Mouse (Mus musculus): ENCODE measurements around the gene Zfp970.
"Not testable (repeated sequence)": the region's sequence is repeated elsewhere in the genome, so short reads cannot be mapped to it uniquely, and the experiment has no call there.

The Zfp970 gene

GRCm38 (mm10) chr2:177464676-177465075 lies at the start of gene Zfp970:
Gene Zfp970, plus strand, starts transcription at chr2:177464733.
- peak in 1 of 2 experiments; percentile 46 for DNase-seq

- DNase-seq: not testable (repeated sequence)
These were observed 3.7 kb downstream of the Zfp970 start for GRCm38 (mm10) chr2:177468222-177468621.

- DNase-seq: not testable (repeated sequence)
These were observed 7.7 kb downstream of the Zfp970 start for GRCm38 (mm10) chr2:177472261-177472660.

- peak in 1 of 2 experiments; percentile 29 for DNase-seq
These were observed 17.4 kb downstream of the Zfp970 start for GRCm38 (mm10) chr2:177481971-177482370.

- DNase-seq: not testable (repeated sequence)
These were observed 18.9 kb downstream of the Zfp970 start for GRCm38 (mm10) chr2:177483238-177483948.

- DNase-seq: peak; percentile 36 to 61
These were observed 33.5 kb downstream of the Zfp970 start, which contains the start of gene Gm14403 for GRCm38 (mm10) chr2:177498067-177498466. Gene Gm14403, plus strand, starts transcription at chr2:177498215.

- DNase-seq: not testable (repeated sequence)
These were observed 34.6 kb downstream of the Zfp970 start for GRCm38 (mm10) chr2:177499182-177499581.

- not testable (repeated sequence) for DNase-seq
These were observed 40.7 kb downstream of the Zfp970 start for GRCm38 (mm10) chr2:177505211-177505719.

- not testable (repeated sequence) for DNase-seq
These were observed 46.8 kb downstream of the Zfp970 start for GRCm38 (mm10) chr2:177511381-177511780.

- not testable (repeated sequence) for DNase-seq
These were observed 47.4 kb downstream of the Zfp970 start for GRCm38 (mm10) chr2:177511972-177512371.

GRCm38 (mm10) chr2:177513991-177514479 lies 49.5 kb downstream of the Zfp970 start:
- not testable (repeated sequence) for DNase-seq

- DNase-seq: not testable (repeated sequence)
These were observed 53.2 kb downstream of the Zfp970 start for GRCm38 (mm10) chr2:177517746-177518145.

- DNase-seq: not testable (repeated sequence)
These were observed 53.8 kb downstream of the Zfp970 start for GRCm38 (mm10) chr2:177518354-177518753.

- not testable (repeated sequence) for DNase-seq
These were observed 54.4 kb downstream of the Zfp970 start for GRCm38 (mm10) chr2:177518960-177519359.

- DNase-seq: no peak
These were observed 55.5 kb downstream of the Zfp970 start for GRCm38 (mm10) chr2:177520035-177520434.

- no peak for DNase-seq
These were observed 58.5 kb downstream of the Zfp970 start for GRCm38 (mm10) chr2:177523061-177523460.

- not testable (repeated sequence) for DNase-seq
These were observed 59.1 kb downstream of the Zfp970 start for GRCm38 (mm10) chr2:177523674-177524073.

GRCm38 (mm10) chr2:177524171-177524570 lies 59.6 kb downstream of the Zfp970 start:
- peak in 1 of 2 experiments; percentile 46 for DNase-seq
